Mouse (Mus musculus): ENCODE results near the gene Vmn1r158.
"Not testable (repeated sequence)": the region's sequence is repeated elsewhere in the genome, so short reads cannot be mapped to it uniquely, and the experiment has no call there.

DNA sequence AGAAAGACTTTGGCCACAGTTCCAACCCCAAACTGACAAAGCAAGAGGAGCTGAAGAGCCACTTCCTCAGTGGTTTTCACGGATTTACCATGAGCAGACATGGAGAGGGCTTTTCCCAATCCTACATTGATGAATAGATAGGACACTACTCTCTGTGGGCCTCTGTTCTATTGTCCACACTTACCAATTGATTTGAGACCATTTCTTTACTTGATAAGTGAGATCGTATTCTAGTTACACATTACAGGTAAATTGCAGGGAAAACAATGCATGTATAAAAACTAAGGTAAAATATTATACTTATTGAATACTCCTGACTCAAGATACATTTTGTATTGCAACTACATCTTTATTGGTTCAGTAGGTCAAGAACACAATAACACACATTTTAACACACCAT is at the start of gene Vmn1r158:
- not testable (repeated sequence) for TF ChIP-seq POLR2A (IDR thresholded peaks at IDR 0.05; ENCODE audit: low read depth, low read length); CTCF (IDR thresholded peaks at IDR 0.05; ENCODE audit: extremely low read depth, insufficient read depth, insufficient read length, insufficient replicate concordance)
